Mouse (Mus musculus) heart, postnatal 0 days (tissue): ENCODE results near the gene Bcan. TPM values are rescaled to one million over a fixed set of nuclear protein-coding genes. Genes with fewer than 3 reads are reported as not detected.
A peak's percentile ranks its signal among the peaks of the same experiment; 100 is the strongest.

Experiments
- ATAC-seq: fragments of 200-750 bp; cut with Nextera tagmentation; 2 replicates; pipeline ENCODE4 v1.8.0; 2017; ENCODE audit warnings: low read depth, moderate number of reproducible peaks, moderate library complexity; ENCODE audit not compliant: insufficient read depth
- DNase-seq: peaks from one replicate; pipeline ENCODE4 v3.0.0-alpha.2; 2016; ENCODE audit warnings: low spot score
- H3K27ac ChIP-seq: fragments of 300-500 bp; sonication (generic); 2 replicates; pipeline ENCODE4 v1.5.1; 2014; ENCODE audit warnings: low read depth, mild to moderate bottlenecking
- H3K27me3 ChIP-seq: fragments of 300-500 bp; sonication (generic); 2 replicates; pipeline ENCODE4 v1.6.1; 2014; ENCODE audit warnings: low read length, mixed read lengths; ENCODE audit not compliant: control insufficient read depth, insufficient read depth
- H3K36me3 ChIP-seq: fragments of 300-500 bp; sonication (generic); replicated peaks from 2 replicates; pipeline ENCODE4 v1.6.1; 2014; ENCODE audit warnings: low read length, mixed read lengths; ENCODE audit not compliant: control insufficient read depth, insufficient read depth
- H3K4me1 ChIP-seq: fragments of 300-500 bp; sonication (generic); 2 replicates; pipeline ENCODE4 v1.6.1; 2014; ENCODE audit warnings: antibody characterized with exemption; ENCODE audit not compliant: control insufficient read depth, insufficient read depth
- H3K4me2 ChIP-seq: fragments of 300-500 bp; sonication (generic); 2 replicates; pipeline ENCODE4 v1.6.1; 2014; ENCODE audit warnings: low read depth, mild to moderate bottlenecking, low read length, moderate library complexity
- H3K4me3 ChIP-seq: fragments of 300-500 bp; sonication (generic); 2 replicates; pipeline ENCODE4 v1.5.1; 2014; ENCODE audit warnings: low read depth, low read length
- H3K9ac ChIP-seq: fragments of 300-500 bp; sonication (generic); replicated peaks from 2 replicates; pipeline ENCODE4 v1.6.1; 2014; ENCODE audit warnings: low read depth, low read length, mixed read lengths
- H3K9me3 ChIP-seq: fragments of 300-500 bp; sonication (generic); replicated peaks from 2 replicates; pipeline ENCODE4 v1.6.1; 2016; ENCODE audit warnings: low read length; ENCODE audit not compliant: control insufficient read depth
- CTCF ChIP-seq: IDR thresholded peaks from 2 replicates; pipeline ENCODE4 v1.5.1; 2016; ENCODE audit warnings: antibody characterized with exemption, control low read depth, low read depth
- EP300 ChIP-seq: IDR thresholded peaks from 2 replicates; pipeline ENCODE4 v1.6.1; 2016; ENCODE audit warnings: antibody characterized with exemption, low read depth
- WGBS: fragments of 180-500 bp; shearing (Covaris S2); extraction: QIAGEN DNeasy Blood & Tissue Kit; methylation state at CpG from one replicate; pipeline ENCODE4 v1.1.7; 2014; 5-methylcytosine and 5-hydroxymethylcytosine counted together
- polyA plus RNA-seq: library from polyadenylated mRNA; unstranded; fragments of >200 nt; fragmentation: Nextera tagmentation; extraction: Ambion mirVana; gene quantifications from 2 replicates; pipeline ENCODE4 v1.2.1, GENCODE M21; 2015
- total RNA-seq: library from RNA; depleted of rRNA; stranded (reverse); fragments of >200 nt; gene quantifications from 2 replicates; pipeline ENCODE4 v1.2.3, GENCODE M21; 2014; ENCODE audit warnings: low replicate concordance

Gene Bcan
- total and polyA plus RNA-seq, 2 experiments from 2014 or later: not detected

GRCm38 (mm10) chr3:87970184-87970938, 29.7 kb downstream of the Bcan start:
- H3K27me3 ChIP-seq: peaks cover 32% of the 10 kb centered on the region
- H3K4me3 ChIP-seq: peak overlapping the region; percentile 59
- no peaks in the 10 kb centered on the region for H3K36me3 ChIP-seq
- 0 out of 2 replicates have a peak overlapping the region, but pooled peaks have one; percentile 4 for H3K27ac ChIP-seq
- 0 out of 2 replicates have a peak, but pooled peaks cover 11% of the 10 kb centered on the region for H3K4me1 ChIP-seq
- no peak for ATAC-seq
- no peaks in the 10 kb centered on the region for H3K9me3 ChIP-seq
- peak; percentile 49 for DNase-seq
- H3K4me2 ChIP-seq: peak overlapping the region; percentile 73
- peak overlapping the region; percentile 66 for H3K9ac ChIP-seq
- 2% methylated on average over 21 of the region's 21 CpGs for WGBS
- peak; percentile 75 for TF ChIP-seq CTCF
- TF ChIP-seq EP300: no peak

- Histone ChIP-seq H3K27ac (peak overlapping the region; percentile 75), H3K36me3 (no peaks in the 10 kb centered on the region), H3K4me3 (peak overlapping the region; percentile 60), H3K9me3 (no peaks in the 10 kb centered on the region), H3K9ac (peak overlapping the region; percentile 78), H3K4me2 (peak overlapping the region; percentile 96), H3K4me1 (no peaks in the 10 kb centered on the region), H3K27me3 (0 out of 2 replicates have a peak, but pooled peaks cover 3% of the 10 kb centered on the region)
- TF ChIP-seq EP300 (no peak), CTCF (peak; percentile 97)
- DNase-seq (peak; percentile 96), ATAC-seq (peak; percentile 98)
- under 1% methylated on average over 27 of the region's 27 CpGs for WGBS
Observed at GRCm38 (mm10) chr3:87960586-87961191, 39.3 kb downstream of the Bcan start.

- peak overlapping the region; percentile 75 for H3K27ac ChIP-seq
- H3K36me3 ChIP-seq: no peaks in the 10 kb centered on the region
- ATAC-seq: no peak
- H3K4me1 ChIP-seq: no peaks in the 10 kb centered on the region
- no peak for DNase-seq
- 16% methylated on average over 10 of the region's 10 CpGs for WGBS
- H3K4me3 ChIP-seq: peak overlapping the region; percentile 60
- H3K27me3 ChIP-seq: 0 out of 2 replicates have a peak, but pooled peaks cover 3% of the 10 kb centered on the region
- H3K9me3 ChIP-seq: no peaks in the 10 kb centered on the region
- H3K4me2 ChIP-seq: peak overlapping the region; percentile 96
- H3K9ac ChIP-seq: peak overlapping the region; percentile 78
- no peak for TF ChIP-seq EP300
- no peak for TF ChIP-seq CTCF
Observed at GRCm38 (mm10) chr3:87960191-87960585, 39.8 kb downstream of the Bcan start.

GRCm38 (mm10) chr3:87959371-87959770, 40.7 kb downstream of the Bcan start:
- TF ChIP-seq CTCF: no peak
- TF ChIP-seq EP300: no peak
- WGBS: 62% methylated on average over 7 of the region's 7 CpGs
- Histone ChIP-seq H3K9me3 (no peaks in the 10 kb centered on the region), H3K4me1 (no peaks in the 10 kb centered on the region), H3K4me2 (no peak overlapping the region), H3K36me3 (no peaks in the 10 kb centered on the region), H3K27ac (no peak overlapping the region), H3K9ac (no peak overlapping the region), H3K4me3 (no peak overlapping the region), H3K27me3 (0 out of 2 replicates have a peak, but pooled peaks cover 3% of the 10 kb centered on the region)
- ATAC-seq (no peak), DNase-seq (no peak)

- no peak overlapping the region for H3K9ac ChIP-seq
- WGBS: 77% methylated on average over 1 of the region's 1 CpGs
- H3K4me1 ChIP-seq: no peaks in the 10 kb centered on the region
- H3K27ac ChIP-seq: no peak overlapping the region
- DNase-seq (no peak), ATAC-seq (no peak)
- H3K4me2 ChIP-seq: no peak overlapping the region
- no peak overlapping the region for H3K4me3 ChIP-seq
- TF ChIP-seq CTCF (no peak), EP300 (no peak)
- H3K9me3 ChIP-seq: no peaks in the 10 kb centered on the region
- H3K27me3 ChIP-seq: 0 out of 2 replicates have a peak, but pooled peaks cover 3% of the 10 kb centered on the region
- H3K36me3 ChIP-seq: no peaks in the 10 kb centered on the region
Observed at GRCm38 (mm10) chr3:87958967-87959366, 41.1 kb downstream of the Bcan start.
